Mouse (Mus musculus): ENCODE data around the gene Aifm3. TPM values are rescaled to one million over a fixed set of nuclear protein-coding genes. Genes with fewer than 3 reads are reported as not detected.
"Not testable (repeated sequence)": the region's sequence is repeated elsewhere in the genome, so short reads cannot be mapped to it uniquely, and the experiment has no call there.

The Aifm3 gene
- polyA plus RNA-seq, 1 experiment from 2014 or later: 0.88 TPM

DNA sequence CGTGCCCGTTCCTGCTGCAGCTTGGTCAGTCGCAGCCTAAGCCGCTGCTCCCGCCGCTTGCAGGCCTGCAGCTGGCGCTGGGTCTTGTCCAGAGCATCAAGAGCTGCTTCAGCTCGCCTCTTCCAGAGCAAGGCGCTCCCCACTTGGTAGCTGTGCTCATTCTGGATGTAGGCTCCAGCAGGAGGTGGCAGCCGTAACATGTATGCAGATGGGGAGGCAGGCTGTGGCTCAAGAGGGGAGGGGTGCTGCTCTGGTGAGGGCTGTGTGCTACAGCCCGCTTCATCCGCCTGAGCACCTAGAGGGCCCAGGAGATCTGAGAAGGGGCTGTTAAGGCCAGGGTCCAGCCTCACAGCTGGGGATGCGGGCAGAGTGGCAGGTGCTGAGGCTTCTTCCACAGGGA, 38.9 kb downstream of the Aifm3 start:
- no peak for ATAC-seq (ENCODE audit: extremely low read depth, insufficient number of reproducible peaks, low FRiP score, low TSS enrichment)
- Histone ChIP-seq H3K4me2 (no peak overlapping the region), H3K27ac (replicated peaks) (no peak overlapping the region), H3K36me3 (peaks cover 56% of the 10 kb centered on the region), H3K9ac (no peak overlapping the region), H3K4me1 (peaks cover 19% of the 10 kb centered on the region), H3K4me3 (no peak overlapping the region), H3K9me3 (no peaks in the 10 kb centered on the region), H3K27me3 (replicated peaks) (no peaks in the 10 kb centered on the region)
- 89% methylated on average over 13 of the region's 13 CpGs for WGBS

DNA sequence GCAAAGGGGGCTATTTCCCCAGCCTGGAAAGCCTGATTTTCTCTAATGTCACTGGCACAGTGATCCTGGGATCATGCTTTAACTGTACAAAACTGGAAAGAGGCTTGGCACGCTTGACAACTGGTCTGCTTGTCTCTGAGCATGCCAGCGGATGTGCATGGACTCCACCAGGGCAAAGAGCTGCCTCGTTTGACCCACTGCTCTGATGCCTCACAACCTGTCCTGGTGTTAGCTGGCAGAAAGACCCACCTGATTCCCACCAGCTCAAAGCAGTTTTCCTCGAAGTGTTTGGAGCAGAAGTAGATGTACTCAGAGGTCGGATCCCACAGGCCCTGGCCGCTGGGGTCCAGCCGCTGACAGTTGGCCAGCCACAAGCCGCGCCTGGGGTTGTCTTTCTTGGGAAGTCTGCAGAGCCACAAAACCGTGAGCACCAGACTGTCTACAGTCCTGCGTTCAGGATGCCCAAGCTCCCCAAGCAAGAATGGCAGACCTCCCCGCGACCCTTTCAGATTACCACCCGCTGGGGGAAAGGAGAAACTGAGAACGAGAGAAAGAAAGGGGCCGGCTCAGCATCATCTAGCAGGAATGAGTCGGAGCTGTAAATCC, 40.7 kb downstream of the Aifm3 start:
- H3K4me3 ChIP-seq: peak overlapping the region; percentile 63
- peak overlapping the region; percentile 88 for H3K9ac ChIP-seq
- no peaks in the 10 kb centered on the region for H3K27me3 ChIP-seq (replicated peaks)
- H3K27ac ChIP-seq (replicated peaks): peak overlapping the region; percentile 93
- peaks cover 19% of the 10 kb centered on the region for H3K4me1 ChIP-seq
- peak overlapping the region; percentile 94 for H3K4me2 ChIP-seq
- peaks cover 40% of the 10 kb centered on the region for H3K36me3 ChIP-seq
- no peaks in the 10 kb centered on the region for H3K9me3 ChIP-seq
- WGBS: 16% methylated on average over 17 of the region's 17 CpGs
- ATAC-seq (ENCODE audit: extremely low read depth, insufficient number of reproducible peaks, low FRiP score, low TSS enrichment): no peak

DNA sequence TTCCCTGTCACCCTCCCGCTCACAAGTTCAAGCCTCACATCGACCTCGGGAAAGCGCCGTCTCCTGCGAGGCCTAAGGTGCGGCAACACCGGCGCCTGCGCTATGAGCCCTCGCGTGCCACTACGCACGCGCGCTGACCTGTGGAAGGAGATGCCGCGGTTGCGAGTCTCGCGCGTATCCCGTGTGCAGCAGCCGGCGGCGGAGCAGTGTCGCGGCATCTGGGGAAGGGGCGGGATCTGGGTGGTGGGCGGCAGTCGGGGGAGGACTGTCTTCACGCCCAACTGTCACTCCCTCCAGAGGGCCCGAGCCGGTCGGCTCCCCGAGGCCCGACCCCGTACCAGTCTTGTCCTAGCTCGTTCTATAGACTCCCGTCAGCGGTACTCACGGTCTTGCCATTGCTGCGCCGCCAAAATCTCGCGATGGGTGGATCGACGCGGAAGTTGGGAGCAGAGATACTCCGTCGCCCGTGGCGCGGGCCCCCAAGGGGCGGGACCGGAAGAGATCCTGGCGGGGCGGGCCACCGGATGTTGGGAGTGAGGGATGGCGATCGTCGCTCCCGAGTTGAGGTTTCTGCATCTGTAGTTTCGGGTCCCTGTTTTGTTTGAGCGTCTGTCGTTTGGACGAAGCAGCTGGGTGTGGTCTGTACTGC, 41.4 kb downstream of the Aifm3 start, which contains the start of gene Thap7:
Gene Thap7, minus strand, starts transcription at position 497 of the 649 bp plus-strand sequence.
- H3K36me3 ChIP-seq: peaks cover 33% of the 10 kb centered on the region
- under 1% methylated on average over 67 of the region's 67 CpGs for WGBS
- H3K9ac ChIP-seq: peak within 1 kb of the TSS; percentile 88
- peak within 1 kb of the TSS; percentile 63 for H3K4me3 ChIP-seq
- H3K27ac ChIP-seq (replicated peaks): peak within 1 kb of the TSS; percentile 93
- H3K4me2 ChIP-seq: peak within 1 kb of the TSS; percentile 94
- H3K27me3 ChIP-seq (replicated peaks): no peaks in the 10 kb centered on the region
- ATAC-seq (ENCODE audit: extremely low read depth, insufficient number of reproducible peaks, low FRiP score, low TSS enrichment): peak; percentile 88
- peaks cover 19% of the 10 kb centered on the region for H3K4me1 ChIP-seq
- no peaks in the 10 kb centered on the region for H3K9me3 ChIP-seq

DNA sequence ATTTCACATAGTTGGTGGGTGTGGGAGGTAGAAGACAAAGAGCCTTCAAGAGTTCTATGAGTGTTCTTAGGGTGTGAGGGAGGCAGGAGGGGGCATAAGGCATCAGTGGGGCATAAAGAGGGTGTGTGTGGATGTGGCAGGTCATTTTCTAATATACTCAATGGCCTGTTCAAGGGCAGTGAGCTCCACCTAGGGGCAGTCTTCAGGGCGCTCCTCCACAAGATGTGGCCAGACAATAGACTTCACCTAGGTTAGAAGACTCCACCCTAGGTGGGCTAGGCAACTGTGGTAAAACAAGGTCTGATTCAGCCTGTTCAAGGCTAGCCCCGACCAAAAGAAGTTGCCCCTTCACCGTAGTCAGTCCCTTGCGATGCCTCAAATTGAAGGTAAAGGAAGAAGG, 42.9 kb downstream of the Aifm3 start:
- 51% methylated on average over 4 of the region's 4 CpGs for WGBS
- Histone ChIP-seq H3K9ac (no peak overlapping the region), H3K9me3 (no peaks in the 10 kb centered on the region), H3K4me3 (no peak overlapping the region), H3K4me1 (peaks cover 19% of the 10 kb centered on the region), H3K27me3 (replicated peaks) (0 out of 2 replicates have a peak, but pooled peaks cover 8% of the 10 kb centered on the region), H3K36me3 (peaks cover 18% of the 10 kb centered on the region), H3K27ac (replicated peaks) (no peak overlapping the region), H3K4me2 (no peak overlapping the region)
- no peak for ATAC-seq (ENCODE audit: extremely low read depth, insufficient number of reproducible peaks, low FRiP score, low TSS enrichment)

DNA sequence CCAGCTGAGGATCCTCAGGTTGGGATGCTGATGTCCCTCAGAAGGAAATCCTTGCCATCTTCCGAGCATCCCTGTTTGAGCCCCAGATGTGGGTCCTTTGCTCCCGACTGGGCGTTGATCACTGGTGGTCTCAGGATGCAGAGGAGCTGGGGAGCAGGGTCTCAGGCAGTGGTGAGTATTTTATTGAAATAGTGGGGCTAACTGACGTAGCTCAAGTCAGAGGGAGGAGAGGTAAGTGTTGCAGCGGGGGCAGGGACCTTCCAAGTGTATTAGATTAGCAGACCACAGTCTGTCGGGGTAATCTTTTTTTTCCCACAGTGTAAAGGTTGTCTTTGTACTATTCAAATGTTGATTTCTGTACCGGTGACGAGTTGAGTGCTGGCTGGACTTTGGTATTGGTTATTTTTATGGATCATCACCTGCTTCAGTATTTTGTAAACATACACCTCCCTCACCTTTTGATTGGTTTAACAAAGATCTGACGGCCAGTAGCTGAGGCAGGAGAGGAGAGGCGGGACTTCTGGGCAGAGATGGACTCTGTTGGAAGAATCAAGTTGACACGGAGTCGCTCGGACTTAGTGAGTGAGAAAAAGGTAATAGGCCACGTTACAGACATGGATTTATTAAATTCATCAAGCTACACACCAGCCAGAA, 43.4 kb downstream of the Aifm3 start:
- ATAC-seq (ENCODE audit: extremely low read depth, insufficient number of reproducible peaks, low FRiP score, low TSS enrichment): no peak

DNA sequence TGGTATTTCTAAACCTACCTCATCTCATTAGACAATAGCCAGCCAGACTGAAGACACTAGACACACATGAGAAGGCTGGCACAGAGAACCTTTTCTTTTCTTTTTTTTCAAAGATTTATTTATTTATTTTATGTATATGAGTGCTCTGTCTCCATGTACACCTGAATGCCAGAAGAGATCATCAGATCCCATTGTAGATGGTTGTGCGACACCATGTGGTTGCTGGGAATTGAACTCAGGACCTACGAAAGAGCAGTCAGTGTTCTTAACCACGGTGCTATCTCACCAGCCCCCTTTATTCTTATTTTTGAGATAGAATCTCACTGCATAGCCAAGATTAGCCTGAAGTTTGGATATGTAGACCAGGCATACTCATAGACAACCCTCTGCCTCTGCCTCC, 47.2 kb downstream of the Aifm3 start:
- no peak overlapping the region for H3K4me3 ChIP-seq
- H3K36me3 ChIP-seq: no peaks in the 10 kb centered on the region
- no peak overlapping the region for H3K4me2 ChIP-seq
- no peak overlapping the region for H3K27ac ChIP-seq (replicated peaks)
- no peaks in the 10 kb centered on the region for H3K9me3 ChIP-seq
- 76% methylated on average over 3 of the region's 3 CpGs for WGBS
- H3K9ac ChIP-seq: no peak overlapping the region
- no peak for ATAC-seq (ENCODE audit: extremely low read depth, insufficient number of reproducible peaks, low FRiP score, low TSS enrichment)
- peaks cover 30% of the 10 kb centered on the region for H3K27me3 ChIP-seq (replicated peaks)
- peaks cover 5% of the 10 kb centered on the region for H3K4me1 ChIP-seq

More for the DNA sequence above, 43.4 kb downstream of the Aifm3 start:
- Histone ChIP-seq H3K4me3 (no peak overlapping the region), H3K27ac (replicated peaks) (no peak overlapping the region), H3K4me2 (no peak overlapping the region), H3K4me1 (peaks cover 19% of the 10 kb centered on the region), H3K9ac (no peak overlapping the region), H3K9me3 (no peaks in the 10 kb centered on the region), H3K27me3 (replicated peaks) (0 out of 2 replicates have a peak, but pooled peaks cover 8% of the 10 kb centered on the region), H3K36me3 (peaks cover 13% of the 10 kb centered on the region)
- 63% methylated on average over 14 of the region's 14 CpGs for WGBS

DNA sequence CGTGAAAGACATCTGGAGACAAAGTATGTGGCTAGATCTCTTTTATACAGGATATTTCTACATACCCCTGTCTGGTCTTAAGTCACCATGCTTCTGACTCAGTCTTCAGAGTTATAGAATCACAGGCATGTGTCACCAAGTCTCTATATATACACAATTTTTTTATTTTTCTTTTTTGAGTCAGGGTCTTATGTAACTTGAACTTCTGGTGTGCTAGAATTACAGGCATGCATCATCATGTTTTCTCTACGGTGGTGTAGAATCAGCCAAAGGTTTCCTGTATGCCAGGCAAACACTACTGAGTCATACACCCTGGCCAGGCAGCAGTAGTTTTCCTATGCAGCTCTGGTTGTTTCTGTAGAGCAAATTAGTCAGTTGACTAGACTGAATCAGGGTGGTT, 53.2 kb downstream of the Aifm3 start:
- WGBS: 71% methylated on average over 2 of the region's 2 CpGs

DNA sequence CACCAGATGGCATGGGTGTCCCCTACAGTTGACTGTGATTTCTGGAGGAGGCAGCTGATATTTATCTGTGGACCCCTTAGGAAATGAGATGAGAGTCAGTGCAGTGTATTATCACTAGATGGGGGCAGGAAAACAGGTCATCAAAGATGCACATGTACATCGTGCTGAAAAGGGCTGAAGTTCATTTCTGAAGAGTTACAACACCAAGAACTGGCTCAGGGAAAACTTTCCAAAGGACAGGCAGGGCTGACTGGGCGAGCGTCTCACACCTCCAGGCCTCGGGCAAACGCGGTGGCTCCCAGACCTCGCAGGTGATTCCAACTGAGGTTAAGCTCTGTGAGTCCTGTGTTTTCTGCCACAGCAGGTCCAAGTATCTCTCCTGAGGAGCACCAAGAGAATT, 63.4 kb downstream of the Aifm3 start:
- Histone ChIP-seq H3K27ac (replicated peaks) (no peak overlapping the region), H3K4me2 (no peak overlapping the region), H3K36me3 (no peaks in the 10 kb centered on the region), H3K9ac (no peak overlapping the region), H3K4me3 (no peak overlapping the region), H3K27me3 (replicated peaks) (peaks cover 4% of the 10 kb centered on the region; the same call in 1 of the 2 replicates), H3K4me1 (peaks cover 27% of the 10 kb centered on the region), H3K9me3 (no peaks in the 10 kb centered on the region)
- WGBS: 62% methylated on average over 7 of the region's 7 CpGs
- no peak for ATAC-seq (ENCODE audit: extremely low read depth, insufficient number of reproducible peaks, low FRiP score, low TSS enrichment)

More for the DNA sequence above, 53.2 kb downstream of the Aifm3 start:
- no peak overlapping the region for H3K4me2 ChIP-seq
- H3K27ac ChIP-seq (replicated peaks): no peak overlapping the region
- no peak overlapping the region for H3K9ac ChIP-seq
- peaks cover 40% of the 10 kb centered on the region for H3K27me3 ChIP-seq (replicated peaks)
- H3K4me3 ChIP-seq: no peak overlapping the region
- no peak for ATAC-seq (ENCODE audit: extremely low read depth, insufficient number of reproducible peaks, low FRiP score, low TSS enrichment)
- no peaks in the 10 kb centered on the region for H3K9me3 ChIP-seq
- H3K4me1 ChIP-seq: no peaks in the 10 kb centered on the region
- no peaks in the 10 kb centered on the region for H3K36me3 ChIP-seq

DNA sequence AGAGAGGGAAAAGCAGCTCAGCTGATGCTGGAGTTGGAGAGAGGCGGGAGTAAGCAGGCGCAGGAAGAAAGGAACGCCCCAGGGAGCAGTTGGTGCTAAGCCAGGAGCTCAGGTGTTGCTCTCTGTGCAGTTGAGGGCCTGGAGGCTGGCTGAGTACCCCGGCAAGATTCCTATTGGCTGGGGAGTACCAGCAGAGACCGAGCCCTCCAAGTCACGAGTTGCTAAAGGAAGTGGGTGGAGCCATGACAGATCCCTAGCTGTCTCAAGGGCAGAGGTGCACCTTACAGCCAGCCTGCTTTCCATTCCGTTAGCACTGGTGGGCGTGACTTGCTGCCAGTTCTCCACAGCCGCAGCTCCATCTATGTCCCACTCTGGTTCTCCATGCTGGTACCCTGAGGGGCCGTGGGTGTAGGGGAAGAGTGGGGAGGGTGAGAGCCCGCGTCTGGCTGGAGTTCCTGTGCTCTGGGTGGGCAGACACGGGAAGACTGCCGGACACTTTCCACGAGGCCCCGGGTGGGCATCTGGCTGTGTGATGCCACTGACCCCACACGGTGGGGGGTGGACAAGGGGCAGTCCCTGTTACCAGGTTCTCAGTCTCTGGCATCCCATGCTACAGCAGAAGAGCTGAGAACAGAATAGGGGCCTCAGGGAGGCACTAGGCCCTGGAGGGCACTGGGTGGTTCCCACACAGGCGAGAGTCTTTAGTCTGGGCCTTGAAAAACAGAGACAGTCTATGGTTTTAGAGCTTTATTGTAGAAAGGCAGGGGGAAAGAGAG, 64.7 kb downstream of the Aifm3 start:
- ATAC-seq (ENCODE audit: extremely low read depth, insufficient number of reproducible peaks, low FRiP score, low TSS enrichment): peak; percentile 87
- Histone ChIP-seq H3K4me2 (peak overlapping the region; percentile 71), H3K4me3 (peak overlapping the region; percentile 44), H3K9ac (peak overlapping the region; percentile 70), H3K27ac (replicated peaks) (peak overlapping the region; percentile 87), H3K4me1 (peaks cover 40% of the 10 kb centered on the region), H3K27me3 (replicated peaks) (peaks cover 4% of the 10 kb centered on the region; the same call in 1 of the 2 replicates), H3K36me3 (no peaks in the 10 kb centered on the region), H3K9me3 (no peaks in the 10 kb centered on the region)
- WGBS: 6% methylated on average over 18 of the region's 18 CpGs

DNA sequence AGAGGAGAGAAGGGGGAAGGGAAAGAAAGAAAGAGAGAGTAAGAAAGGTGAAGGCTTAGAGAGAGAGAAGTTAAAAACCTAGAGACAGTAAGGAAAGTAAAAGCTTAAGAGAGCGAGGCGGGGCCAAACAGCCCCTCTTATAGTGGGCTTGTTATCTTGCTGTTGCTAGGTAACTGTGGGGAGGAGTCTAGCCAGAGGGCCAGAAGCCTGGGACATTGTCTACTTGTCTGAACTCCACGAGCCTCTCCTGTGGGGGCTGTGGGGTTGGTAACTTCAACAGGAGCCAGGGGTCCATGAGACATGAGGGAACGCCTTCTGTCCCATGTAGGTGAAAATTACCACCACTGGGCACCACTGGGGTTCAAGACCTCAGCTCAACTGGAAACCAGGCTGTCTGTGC, 65.3 kb downstream of the Aifm3 start:
- Histone ChIP-seq H3K27ac (replicated peaks) (peak overlapping the region; percentile 87), H3K4me1 (peaks cover 42% of the 10 kb centered on the region), H3K9ac (peak overlapping the region; percentile 70), H3K4me3 (peak overlapping the region; percentile 44), H3K4me2 (peak overlapping the region; percentile 71)
- peak; percentile 40; the same call in 1 of the 2 replicates for ATAC-seq (ENCODE audit: extremely low read depth, insufficient number of reproducible peaks, low FRiP score, low TSS enrichment)
- 9% methylated on average over 4 of the region's 4 CpGs for WGBS
- not testable (repeated sequence) for H3K36me3 ChIP-seq; H3K27me3 ChIP-seq (replicated peaks); H3K9me3 ChIP-seq

DNA sequence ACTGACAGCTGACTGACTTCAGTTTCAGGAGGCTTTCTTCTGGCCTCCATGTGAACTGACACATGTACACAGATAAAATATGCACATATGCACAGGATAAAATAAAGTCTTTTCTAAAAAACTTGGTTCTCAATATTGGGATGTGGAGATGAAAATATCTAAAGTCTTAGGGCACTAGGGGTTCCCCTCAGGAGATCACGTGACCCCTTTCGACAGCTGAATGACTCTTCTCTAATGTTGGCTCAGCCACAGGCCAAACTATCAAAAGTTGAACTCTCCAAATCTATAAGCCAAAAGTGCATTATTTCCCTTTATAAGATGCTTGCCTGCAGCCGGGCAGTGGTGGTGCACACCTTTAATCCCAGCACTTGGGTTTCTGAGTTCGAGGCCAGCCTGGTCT, 66.8 kb downstream of the Aifm3 start:
- 89% methylated on average over 4 of the region's 4 CpGs for WGBS
- no peak overlapping the region for H3K4me3 ChIP-seq
- peaks cover 50% of the 10 kb centered on the region for H3K4me1 ChIP-seq
- H3K4me2 ChIP-seq: no peak overlapping the region
- ATAC-seq (ENCODE audit: extremely low read depth, insufficient number of reproducible peaks, low FRiP score, low TSS enrichment): no peak
- H3K27ac ChIP-seq (replicated peaks): no peak overlapping the region
- H3K9me3 ChIP-seq: no peaks in the 10 kb centered on the region
- H3K9ac ChIP-seq: no peak overlapping the region
- no peaks in the 10 kb centered on the region; the same call in 1 of the 2 replicates for H3K27me3 ChIP-seq (replicated peaks)
- no peaks in the 10 kb centered on the region for H3K36me3 ChIP-seq
